Mouse (Mus musculus): ENCODE data around the gene Gmeb2.

GRCm38 (mm10) chr2:181238861-181239260 is 49.0 kb downstream of the Gmeb2 start:
- TF ChIP-seq CTCF (IDR thresholded peaks at IDR 0.05; ENCODE audit: low read depth, low read length) (no peak), POLR2A (IDR thresholded peaks at IDR 0.05; ENCODE audit: extremely low read depth, insufficient read depth, low read length) (no peak)

Data from liver, adult 2 months (tissue).